Mouse (Mus musculus) small intestine, adult 2 months (tissue): ENCODE data around the gene Tnk2.

Source experiments
- CTCF ChIP-seq: fragments of 200-500 bp; IDR thresholded peaks from 2 replicates; pipeline ENCODE4 v1.5.1; 2012; ENCODE audit warnings: low read depth, mild to moderate bottlenecking, control low read depth, inconsistent platforms, low read length, moderate library complexity, mixed read lengths; ENCODE audit not compliant: insufficient replicate concordance, insufficient read length; ENCODE audit errors: extremely low read depth
- POLR2A ChIP-seq: fragments of 200-500 bp; IDR thresholded peaks from 2 replicates; pipeline ENCODE4 v1.6.1; 2012; ENCODE audit warnings: low read depth, mild to moderate bottlenecking, control low read depth, inconsistent platforms, low read length, moderate library complexity

GRCm38 (mm10) chr16:32703312-32703912 lies 59.7 kb downstream of the Tnk2 start:
- no peak for TF ChIP-seq CTCF
- TF ChIP-seq POLR2A, result no peak
